Mouse (Mus musculus): Measurements from ENCODE around the gene Ank2.

- TF ChIP-seq CTCF (IDR thresholded peaks at IDR 0.05) (no peak), EP300 (IDR thresholded peaks at IDR 0.05) (no peak)
Measured at GRCm38 (mm10) chr3:126944838-126945237, 554.3 kb downstream of the Ank2 start.

Measured in lung, postnatal 0 days (tissue).